Mouse (Mus musculus) thymus, postnatal 36 days (tissue): ENCODE results near the gene Wwox.

Experiments used
- DNase-seq, 2 experiments: peaks; one replicate each; pipeline ENCODE4 v3.0.0; 2022; ENCODE audit warnings: mixed read lengths in 2 of 2

The Wwox gene

DNA sequence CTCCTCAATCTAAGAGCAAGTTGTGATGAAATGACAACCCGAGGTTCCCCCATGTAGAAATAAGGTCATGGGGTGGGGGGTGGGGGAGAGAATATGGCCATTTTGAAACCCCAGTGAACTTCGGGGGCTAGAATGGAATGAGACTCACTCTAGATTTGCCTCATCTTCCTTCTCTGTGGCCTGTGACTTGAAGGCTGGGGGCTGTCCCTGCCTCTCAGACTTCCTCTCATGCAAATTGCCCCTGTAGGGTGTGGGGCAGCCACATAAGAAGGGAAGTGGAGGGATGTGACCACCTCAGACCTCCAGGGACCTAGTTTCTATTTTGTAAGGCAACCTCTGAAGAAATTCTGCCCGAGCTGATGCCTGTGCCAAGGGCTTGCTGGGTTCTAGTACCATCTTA, 958.5 kb downstream of the Wwox start:
- peak; percentile 34 to 57 for DNase-seq

DNA sequence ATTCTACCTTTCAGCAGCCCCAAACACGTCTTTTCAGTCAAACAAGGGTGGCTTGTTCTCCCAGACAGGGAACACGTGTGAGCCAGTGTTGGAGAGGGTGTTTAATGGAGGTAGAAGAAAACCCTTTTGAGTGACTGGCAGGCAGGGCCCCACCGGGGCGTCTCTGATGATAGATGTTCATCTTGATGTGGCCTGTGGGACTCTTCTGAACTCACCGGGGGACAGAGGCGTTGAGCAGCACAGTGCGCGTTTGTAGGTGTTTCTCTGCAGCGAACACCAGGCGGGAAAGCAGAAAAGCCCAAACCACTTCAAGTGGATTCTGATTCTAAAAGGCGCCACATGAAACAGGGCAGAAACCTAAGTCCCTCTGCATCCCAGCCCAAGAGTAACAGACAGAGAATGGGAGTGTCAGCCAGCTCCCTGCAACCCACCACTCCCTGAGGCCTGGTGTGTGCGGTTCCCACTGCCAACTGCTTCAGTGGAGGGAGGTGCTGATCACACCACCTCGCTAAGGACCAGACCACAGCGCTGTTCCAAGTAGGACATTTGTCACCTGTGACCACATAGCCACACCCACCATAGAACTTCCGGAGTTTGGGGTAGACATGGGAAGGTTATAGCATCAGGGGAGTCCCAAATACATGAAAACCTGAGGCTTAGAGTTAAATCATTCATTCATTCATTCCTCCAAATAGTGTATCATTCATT, 960.7 kb downstream of the Wwox start:
- peak; percentile 43 to 61 for DNase-seq
